Mouse (Mus musculus) limb, embryonic 15.5 days (tissue): ENCODE measurements around the gene Vac14. TPM values are rescaled to one million over a fixed set of nuclear protein-coding genes. Genes with fewer than 3 reads are reported as not detected.

Experiments
- ATAC-seq: fragments of 200-750 bp; cut with Nextera tagmentation; 2 replicates; pipeline ENCODE4 v1.8.0; 2017; ENCODE audit warnings: low read depth, moderate TSS enrichment; ENCODE audit not compliant: insufficient number of reproducible peaks, low FRiP score, low TSS enrichment
- H3K27ac ChIP-seq: fragments of 300-500 bp; sonication (generic); 2 replicates; pipeline ENCODE4 v1.5.1; 2015; ENCODE audit warnings: moderate library complexity, mild to moderate bottlenecking, inconsistent platforms
- H3K27me3 ChIP-seq: fragments of 300-500 bp; sonication (generic); 2 replicates; pipeline ENCODE4 v1.6.1; 2015; ENCODE audit warnings: inconsistent platforms
- H3K36me3 ChIP-seq: fragments of 300-500 bp; sonication (generic); 2 replicates; pipeline ENCODE4 v1.6.1; 2015; ENCODE audit warnings: inconsistent platforms
- H3K4me1 ChIP-seq: fragments of 300-500 bp; sonication (generic); 2 replicates; pipeline ENCODE4 v1.6.1; 2015; ENCODE audit warnings: inconsistent platforms
- H3K4me2 ChIP-seq: fragments of 300-500 bp; sonication (generic); 2 replicates; pipeline ENCODE4 v1.6.1; 2015; ENCODE audit warnings: mild to moderate bottlenecking, inconsistent platforms
- H3K4me3 ChIP-seq: fragments of 300-500 bp; sonication (generic); 2 replicates; pipeline ENCODE4 v1.5.1; 2015; ENCODE audit warnings: mild to moderate bottlenecking, inconsistent platforms
- H3K9ac ChIP-seq: fragments of 300-500 bp; sonication (generic); 2 replicates; pipeline ENCODE4 v1.6.1; 2015; ENCODE audit warnings: inconsistent platforms
- H3K9me3 ChIP-seq: fragments of 300-500 bp; sonication (generic); 2 replicates; pipeline ENCODE4 v1.6.1; 2016; ENCODE audit warnings: inconsistent platforms
- WGBS: fragments of 180-500 bp; shearing (Covaris S2); methylation state at CpG from one replicate; pipeline ENCODE4 v1.1.7; 2015; 5-methylcytosine and 5-hydroxymethylcytosine counted together
- polyA plus RNA-seq: library from polyadenylated mRNA; unstranded; fragments of >200 nt; fragmentation: Nextera tagmentation; extraction: Ambion mirVana; gene quantifications from 2 replicates; pipeline ENCODE4 v1.2.1, GENCODE M21; 2015

Gene Vac14
- polyA plus RNA-seq, 1 experiment from 2014 or later = 14.2 TPM

DNA sequence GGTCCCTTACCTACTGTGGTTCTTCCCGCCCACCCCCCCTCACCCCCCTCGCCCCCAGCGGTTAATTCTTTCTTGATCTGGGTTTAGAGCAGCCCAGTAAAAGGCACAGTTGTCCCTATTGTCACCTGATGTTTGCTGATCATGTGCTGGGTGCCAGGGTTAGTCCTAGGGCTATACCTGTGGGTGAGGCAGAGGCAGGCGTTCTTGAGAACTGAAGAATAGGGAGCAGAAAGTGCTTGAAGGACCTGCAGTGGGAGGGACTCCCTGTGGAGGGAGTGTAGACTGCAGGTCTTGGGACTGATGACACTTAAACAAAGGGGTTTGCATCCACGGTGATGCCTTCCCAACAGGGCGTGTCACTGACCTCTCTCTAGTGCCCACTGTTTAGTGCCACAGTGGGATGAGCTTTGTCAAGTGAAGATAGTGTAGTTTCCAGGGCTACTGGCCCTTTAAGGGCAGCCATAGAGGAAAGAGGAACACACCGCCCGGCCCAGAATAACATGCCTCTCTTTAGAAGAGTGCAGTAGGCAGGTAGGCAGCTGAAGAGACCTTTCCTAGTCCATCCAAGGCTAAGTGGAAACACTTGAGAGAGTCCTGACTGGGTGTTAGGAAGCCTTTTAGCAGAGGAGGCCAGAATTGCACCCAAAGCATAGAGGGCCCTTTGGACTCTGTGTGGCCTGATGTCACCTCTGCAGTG lies 51.7 kb downstream of the Vac14 start:
- 0 out of 2 replicates have a peak, but pooled peaks cover 3% of the 10 kb centered on the region for H3K36me3 ChIP-seq
- H3K4me3 ChIP-seq = no peak overlapping the region
- no peak overlapping the region for H3K27ac ChIP-seq
- 74% methylated on average over 8 of the region's 8 CpGs for WGBS
- H3K4me1 ChIP-seq = peaks cover 19% of the 10 kb centered on the region
- no peaks in the 10 kb centered on the region for H3K27me3 ChIP-seq
- H3K4me2 ChIP-seq = no peak overlapping the region
- H3K9ac ChIP-seq = no peak overlapping the region
- no peaks in the 10 kb centered on the region for H3K9me3 ChIP-seq
- no peak for ATAC-seq

DNA sequence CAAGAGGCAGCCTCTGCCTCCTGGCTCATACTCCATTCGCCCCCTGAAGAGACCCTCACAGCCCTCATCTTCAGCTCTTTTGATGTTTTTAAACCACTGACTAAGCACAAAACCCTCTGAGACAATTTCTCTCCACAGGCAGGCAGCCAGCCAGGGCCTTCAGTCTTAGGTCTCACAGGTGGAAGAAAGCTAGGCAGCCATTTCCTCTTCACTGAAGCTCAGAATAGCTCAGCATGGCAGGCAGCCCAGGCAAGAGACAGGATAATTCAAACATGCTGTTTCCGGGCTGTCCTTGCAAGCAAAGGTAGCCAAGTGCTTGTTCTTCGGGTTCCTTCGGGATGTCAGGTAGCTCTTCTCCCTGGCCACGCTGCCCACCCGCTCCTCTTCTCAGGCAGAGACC lies 52.9 kb downstream of the Vac14 start:
- Histone ChIP-seq H3K27me3 (no peaks in the 10 kb centered on the region), H3K9ac (no peak overlapping the region), H3K9me3 (no peaks in the 10 kb centered on the region), H3K36me3 (0 out of 2 replicates have a peak, but pooled peaks cover 3% of the 10 kb centered on the region), H3K4me1 (peaks cover 21% of the 10 kb centered on the region), H3K27ac (peak overlapping the region; percentile 63), H3K4me2 (no peak overlapping the region), H3K4me3 (no peak overlapping the region)
- 57% methylated on average over 6 of the region's 6 CpGs for WGBS
- no peak for ATAC-seq

DNA sequence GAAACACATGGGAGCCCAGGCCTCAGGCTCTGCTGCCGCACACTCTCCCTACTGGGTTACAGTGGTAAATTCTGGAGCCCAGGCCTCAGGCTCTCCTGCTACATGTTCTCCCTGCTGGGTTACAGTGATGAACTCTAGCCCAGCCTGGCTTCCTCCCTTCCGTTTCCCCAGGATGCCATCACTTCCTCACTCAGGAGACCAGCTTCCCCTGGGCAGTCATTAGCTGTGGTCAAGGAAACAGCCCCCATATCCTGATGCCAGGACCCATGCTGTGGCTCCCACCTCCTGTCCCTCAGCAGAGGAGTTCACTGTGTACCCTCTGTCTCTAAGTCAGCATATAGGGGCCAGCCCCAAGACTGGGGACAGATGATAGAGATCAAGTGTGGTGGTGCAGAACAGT lies 53.7 kb downstream of the Vac14 start:
- Histone ChIP-seq H3K27ac (peak overlapping the region; percentile 63), H3K27me3 (no peaks in the 10 kb centered on the region), H3K4me3 (no peak overlapping the region), H3K9me3 (no peaks in the 10 kb centered on the region), H3K4me1 (peaks cover 24% of the 10 kb centered on the region), H3K9ac (no peak overlapping the region), H3K4me2 (no peak overlapping the region), H3K36me3 (0 out of 2 replicates have a peak, but pooled peaks cover 3% of the 10 kb centered on the region)
- WGBS = 80% methylated on average over 2 of the region's 2 CpGs
- ATAC-seq = no peak

DNA sequence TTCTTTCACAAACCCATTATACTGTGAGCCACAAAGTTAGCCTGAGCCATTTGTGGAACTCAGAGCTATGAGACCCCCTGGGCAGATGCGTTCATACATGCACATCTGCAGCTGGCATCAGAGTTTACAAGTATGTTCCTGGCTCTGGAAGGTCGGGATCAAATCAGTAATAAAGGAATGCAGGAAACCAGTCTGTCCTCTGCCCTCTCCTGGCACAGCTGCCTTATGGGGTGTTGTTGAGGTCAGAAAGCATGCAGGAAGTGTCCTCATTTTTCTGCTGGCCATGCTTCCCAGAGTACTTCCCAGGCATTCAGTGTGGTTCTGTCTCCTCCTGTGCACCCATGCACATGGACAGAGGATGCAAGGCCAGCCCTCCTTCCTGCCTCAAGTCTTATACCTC lies 54.8 kb downstream of the Vac14 start:
- H3K9me3 ChIP-seq = no peaks in the 10 kb centered on the region
- no peak overlapping the region; the same call in 1 of the 2 replicates for H3K27ac ChIP-seq
- H3K4me3 ChIP-seq = no peak overlapping the region
- 39% methylated on average over 2 of the region's 2 CpGs for WGBS
- 0 out of 2 replicates have a peak, but pooled peaks cover 3% of the 10 kb centered on the region for H3K36me3 ChIP-seq
- H3K27me3 ChIP-seq = no peaks in the 10 kb centered on the region
- H3K4me1 ChIP-seq = peaks cover 27% of the 10 kb centered on the region
- no peak overlapping the region for H3K4me2 ChIP-seq
- no peak for ATAC-seq
- no peak overlapping the region for H3K9ac ChIP-seq

DNA sequence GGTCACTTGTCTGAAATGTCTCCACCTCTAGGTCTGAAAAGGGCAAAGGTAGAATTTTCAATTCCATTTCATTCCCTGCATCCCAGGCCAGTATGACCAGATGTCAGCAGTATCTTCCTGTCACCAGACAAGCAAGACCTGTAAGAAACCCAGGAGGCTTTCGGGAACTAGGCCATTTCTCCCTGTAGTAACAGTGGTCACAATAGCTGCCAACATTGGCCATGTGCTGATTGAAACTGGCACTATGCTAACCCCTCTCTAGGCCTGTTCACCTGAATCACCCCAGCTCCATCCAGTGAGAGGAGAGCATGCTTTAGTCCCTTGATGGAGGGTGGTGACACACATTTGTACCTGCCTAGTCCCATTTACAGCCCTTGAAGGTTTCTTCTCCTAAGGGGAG lies 56.2 kb downstream of the Vac14 start:
- no peak overlapping the region for H3K4me3 ChIP-seq
- no peak overlapping the region for H3K4me2 ChIP-seq
- H3K36me3 ChIP-seq = 0 out of 2 replicates have a peak, but pooled peaks cover 6% of the 10 kb centered on the region
- no peaks in the 10 kb centered on the region for H3K9me3 ChIP-seq
- peaks cover 25% of the 10 kb centered on the region for H3K4me1 ChIP-seq
- 89% methylated on average over 1 of the region's 1 CpGs for WGBS
- no peak overlapping the region for H3K9ac ChIP-seq
- H3K27ac ChIP-seq = no peak overlapping the region
- no peaks in the 10 kb centered on the region for H3K27me3 ChIP-seq
- ATAC-seq = no peak

DNA sequence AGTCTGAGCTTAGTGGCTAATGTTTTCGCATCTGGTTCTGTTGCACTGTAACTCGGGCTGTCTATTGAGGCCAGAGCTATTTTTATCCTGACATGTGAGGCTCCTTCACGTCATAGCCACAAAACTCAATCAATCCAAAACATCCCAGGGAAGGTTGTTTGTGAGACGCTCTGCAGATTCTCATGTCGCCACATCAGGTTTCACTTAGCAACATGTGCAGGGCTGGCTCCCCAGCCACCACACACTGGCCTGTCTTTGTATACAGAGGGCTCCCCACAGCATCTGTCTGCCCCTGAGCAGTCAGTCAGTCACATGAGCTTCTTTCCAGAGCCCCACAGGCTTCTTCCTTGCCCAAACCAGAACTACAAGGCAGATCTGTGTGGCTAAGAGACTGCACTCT lies 58.3 kb downstream of the Vac14 start:
- no peak overlapping the region for H3K4me3 ChIP-seq
- ATAC-seq = peak; percentile 74
- peak overlapping the region; percentile 78 for H3K27ac ChIP-seq
- 0 out of 2 replicates have a peak, but pooled peaks cover 6% of the 10 kb centered on the region for H3K36me3 ChIP-seq
- no peak overlapping the region for H3K4me2 ChIP-seq
- WGBS = 30% methylated on average over 5 of the region's 5 CpGs
- H3K4me1 ChIP-seq = peaks cover 15% of the 10 kb centered on the region
- no peaks in the 10 kb centered on the region for H3K27me3 ChIP-seq
- no peaks in the 10 kb centered on the region for H3K9me3 ChIP-seq
- no peak overlapping the region for H3K9ac ChIP-seq

DNA sequence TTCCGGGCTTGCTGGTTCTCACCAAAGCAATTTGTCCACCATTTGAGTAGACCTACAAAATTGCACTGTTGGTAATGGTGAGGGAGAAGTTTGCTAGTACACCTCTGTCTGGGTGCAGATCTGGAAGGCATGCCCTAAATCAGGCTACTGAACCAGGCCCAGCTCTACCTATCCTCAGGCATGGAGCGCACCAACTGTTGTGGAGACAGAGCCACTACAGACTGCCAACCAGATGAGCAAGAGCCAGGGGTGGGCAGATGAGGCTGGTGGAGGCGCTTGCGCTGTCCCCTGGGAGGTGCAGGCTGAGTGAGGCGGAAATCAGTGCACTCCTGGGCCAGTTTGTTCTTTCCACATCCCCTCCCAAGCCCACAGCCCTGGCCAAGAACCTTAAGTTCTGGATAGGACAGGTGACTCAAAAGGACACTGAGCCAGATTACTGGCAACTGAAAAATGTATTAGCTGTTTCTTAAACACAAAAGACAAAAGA lies 58.8 kb downstream of the Vac14 start:
- 78% methylated on average over 5 of the region's 5 CpGs for WGBS
- H3K27me3 ChIP-seq = no peaks in the 10 kb centered on the region

DNA sequence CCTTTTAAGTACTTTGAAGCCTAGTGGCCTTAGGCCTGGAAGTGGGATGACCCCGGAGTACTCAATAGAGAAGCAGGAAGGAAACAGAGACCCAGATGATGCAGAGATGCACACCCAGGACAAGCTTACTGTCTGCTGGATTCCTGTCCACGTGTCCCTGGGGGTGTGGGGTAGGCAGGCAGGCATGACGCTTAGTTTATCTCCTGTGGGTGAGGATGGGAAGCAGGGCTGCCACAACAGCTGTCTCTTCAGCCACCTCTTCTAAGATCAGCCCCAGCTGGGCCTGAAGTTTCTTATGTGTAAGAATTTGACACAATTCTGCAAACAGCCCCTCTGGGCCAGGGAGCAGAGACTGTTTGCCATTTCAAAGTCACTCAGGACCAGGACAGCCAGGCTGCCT lies 60.6 kb downstream of the Vac14 start:
- no peaks in the 10 kb centered on the region for H3K27me3 ChIP-seq
- H3K4me1 ChIP-seq = peaks cover 8% of the 10 kb centered on the region; the same call in 1 of the 2 replicates
- 65% methylated on average over 3 of the region's 3 CpGs for WGBS
- H3K4me2 ChIP-seq = no peak overlapping the region
- no peaks in the 10 kb centered on the region for H3K9me3 ChIP-seq
- H3K4me3 ChIP-seq = no peak overlapping the region
- no peak overlapping the region for H3K9ac ChIP-seq
- no peak for ATAC-seq
- no peak overlapping the region for H3K27ac ChIP-seq
- peaks cover 12% of the 10 kb centered on the region for H3K36me3 ChIP-seq

More for the DNA sequence above, 58.8 kb downstream of the Vac14 start:
- no peak overlapping the region for H3K4me3 ChIP-seq
- no peak overlapping the region for H3K9ac ChIP-seq
- peak overlapping the region; percentile 78 for H3K27ac ChIP-seq
- ATAC-seq = no peak
- no peak overlapping the region for H3K4me2 ChIP-seq
- 0 out of 2 replicates have a peak, but pooled peaks cover 6% of the 10 kb centered on the region for H3K36me3 ChIP-seq
- H3K9me3 ChIP-seq = no peaks in the 10 kb centered on the region
- peaks cover 11% of the 10 kb centered on the region; the same call in 1 of the 2 replicates for H3K4me1 ChIP-seq

DNA sequence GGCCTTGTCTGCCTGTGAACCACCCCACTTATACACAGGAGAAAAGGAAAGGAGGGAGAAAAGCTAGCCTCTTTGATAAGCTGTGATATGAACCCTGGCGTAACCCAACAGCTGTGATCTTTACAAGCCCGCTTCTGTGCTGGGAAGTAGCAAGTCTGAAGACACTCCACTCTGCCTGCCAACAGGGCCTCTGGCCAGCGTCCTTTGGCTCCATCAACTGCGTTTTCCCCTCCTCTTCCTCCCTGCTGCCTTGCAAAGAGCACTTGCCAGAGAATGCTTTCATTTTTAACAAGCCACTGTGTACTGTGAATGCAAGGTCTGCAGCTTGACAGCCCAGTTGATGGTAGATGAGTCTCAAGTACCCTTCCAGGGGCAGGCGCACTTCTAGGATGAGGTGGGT lies 69.3 kb downstream of the Vac14 start:
- no peak overlapping the region; the same call in 1 of the 2 replicates for H3K27ac ChIP-seq
- WGBS = 50% methylated on average over 5 of the region's 5 CpGs
- peaks cover 21% of the 10 kb centered on the region for H3K4me1 ChIP-seq
- ATAC-seq = peak; percentile 58; the same call in 1 of the 2 replicates
- H3K36me3 ChIP-seq = peaks cover 21% of the 10 kb centered on the region
- H3K9ac ChIP-seq = no peak overlapping the region
- no peaks in the 10 kb centered on the region for H3K9me3 ChIP-seq
- no peak overlapping the region for H3K4me3 ChIP-seq
- H3K27me3 ChIP-seq = no peaks in the 10 kb centered on the region
- H3K4me2 ChIP-seq = no peak overlapping the region

DNA sequence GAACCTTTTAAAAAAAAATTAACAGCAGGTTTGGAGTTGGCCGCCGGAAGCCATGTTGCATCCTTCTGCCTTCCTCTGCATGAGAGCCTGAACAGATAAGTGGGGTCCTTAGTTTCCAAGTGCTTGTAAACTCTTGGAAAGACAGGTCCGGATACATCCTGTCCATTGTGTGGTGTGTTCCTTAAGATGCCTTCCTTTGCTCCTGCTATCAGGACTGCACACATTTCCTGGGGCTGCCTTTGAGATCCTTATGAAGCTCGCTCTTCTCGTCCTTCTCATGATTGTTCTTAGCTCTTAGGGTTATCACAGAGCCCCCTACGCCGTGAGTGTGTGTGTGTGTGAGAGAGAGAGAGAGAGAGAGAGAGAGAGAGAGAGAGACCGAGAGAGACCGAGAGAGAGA lies 71.6 kb downstream of the Vac14 start:
- H3K9ac ChIP-seq = no peak overlapping the region
- no peaks in the 10 kb centered on the region for H3K27me3 ChIP-seq
- H3K27ac ChIP-seq = no peak overlapping the region
- H3K36me3 ChIP-seq = peaks cover 8% of the 10 kb centered on the region; the same call in 1 of the 2 replicates
- ATAC-seq = no peak
- H3K9me3 ChIP-seq = no peaks in the 10 kb centered on the region
- peaks cover 28% of the 10 kb centered on the region for H3K4me1 ChIP-seq
- H3K4me2 ChIP-seq = no peak overlapping the region
- H3K4me3 ChIP-seq = no peak overlapping the region
- 90% methylated on average over 9 of the region's 9 CpGs for WGBS

DNA sequence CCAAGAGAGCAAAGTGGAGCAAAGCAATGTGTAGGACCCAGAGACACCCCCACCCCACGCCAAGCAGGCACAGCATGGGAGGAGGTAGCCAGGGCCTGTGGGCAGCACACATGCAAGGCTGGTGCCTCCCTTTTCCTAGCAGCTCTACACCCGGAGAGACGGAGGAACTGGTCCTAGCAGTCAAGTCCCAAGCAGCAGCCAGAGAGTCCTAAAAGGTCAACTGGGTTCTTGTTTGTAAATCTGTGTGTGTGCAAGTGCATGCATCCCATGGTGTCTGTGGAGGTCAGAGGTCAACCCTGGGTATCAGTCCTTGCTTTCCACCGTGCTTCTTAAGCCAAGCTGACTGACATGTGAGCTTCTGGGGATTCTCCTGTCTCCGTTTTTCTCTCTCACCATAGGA lies 75.8 kb downstream of the Vac14 start:
- no peaks in the 10 kb centered on the region for H3K27me3 ChIP-seq
- no peak overlapping the region for H3K4me2 ChIP-seq
- 79% methylated on average over 5 of the region's 5 CpGs for WGBS
- H3K4me1 ChIP-seq = peaks cover 24% of the 10 kb centered on the region
- no peak overlapping the region for H3K9ac ChIP-seq
- ATAC-seq = no peak
- H3K9me3 ChIP-seq = no peaks in the 10 kb centered on the region
- H3K27ac ChIP-seq = no peak overlapping the region
- H3K4me3 ChIP-seq = no peak overlapping the region
- peaks cover 10% of the 10 kb centered on the region; the same call in 1 of the 2 replicates for H3K36me3 ChIP-seq

DNA sequence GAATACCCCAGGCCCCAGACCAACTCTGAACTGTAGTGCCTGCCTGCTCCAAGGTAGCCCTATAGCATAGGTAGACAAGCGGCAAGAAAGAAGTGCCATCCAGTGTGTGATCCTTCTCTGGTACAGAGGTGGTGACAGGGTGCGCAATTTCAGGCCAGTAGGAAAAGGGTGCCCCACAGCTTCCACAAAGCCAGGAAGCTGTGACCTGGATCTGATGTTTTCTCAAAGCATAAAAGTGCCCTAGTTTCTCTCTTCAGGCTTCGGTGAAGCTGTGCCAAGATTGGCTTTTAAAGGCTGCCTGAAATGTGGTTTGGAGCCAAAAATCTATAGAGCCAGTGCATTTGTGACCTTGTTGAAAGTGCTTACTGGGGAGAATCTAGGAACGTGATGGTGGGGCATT lies 76.4 kb downstream of the Vac14 start:
- 0 out of 2 replicates have a peak overlapping the region, but pooled peaks have one; percentile 38 for H3K27ac ChIP-seq
- peaks cover 25% of the 10 kb centered on the region for H3K4me1 ChIP-seq
- H3K36me3 ChIP-seq = peaks cover 10% of the 10 kb centered on the region; the same call in 1 of the 2 replicates
- 68% methylated on average over 4 of the region's 4 CpGs for WGBS
- H3K9me3 ChIP-seq = no peaks in the 10 kb centered on the region
- no peak for ATAC-seq
- H3K9ac ChIP-seq = no peak overlapping the region
- H3K27me3 ChIP-seq = no peaks in the 10 kb centered on the region
- no peak overlapping the region for H3K4me3 ChIP-seq
- H3K4me2 ChIP-seq = no peak overlapping the region
